Mouse (Mus musculus) forebrain, embryonic 10.5 days (tissue): Measurements from ENCODE around the gene Rnase12. TPM values are rescaled to one million over a fixed set of nuclear protein-coding genes. Genes with fewer than 3 reads are reported as not detected.

ENCODE experiments used
- polyA plus RNA-seq: library from polyadenylated mRNA; unstranded; fragments of >200 nt; fragmentation: Nextera tagmentation; extraction: Ambion mirVana; gene quantifications from 2 replicates; pipeline ENCODE4 v1.2.1, GENCODE M21; 2016

Rnase12 gene
- polyA plus RNA-seq, 1 experiment from 2014 or later, result not detected

Other genes starting within 250 kb of the Rnase12 start
- gene Ccnb1ip1, start 249.9 kb downstream of the Rnase12 start, polyA plus RNA-seq, result not detected in 2 replicates
- 76.7 and 84.4 TPM in 2 replicates for gene Parp2, start 249.8 kb downstream of the Rnase12 start, polyA plus RNA-seq
- 4.1 and 5.2 TPM in 2 replicates for gene Tep1, start 187.1 kb downstream of the Rnase12 start, polyA plus RNA-seq
- 0.09 and 0.14 TPM in 2 replicates for gene Klhl33, start 160.2 kb downstream of the Rnase12 start, polyA plus RNA-seq
- gene Osgep, start 132.8 kb downstream of the Rnase12 start, polyA plus RNA-seq, result 190 and 197 TPM in 2 replicates
- gene Apex1, start 132.7 kb downstream of the Rnase12 start, polyA plus RNA-seq, result 503 and 517 TPM in 2 replicates
- 44.8 and 45.3 TPM in 2 replicates for gene Pip4p1, start 126.8 kb downstream of the Rnase12 start, polyA plus RNA-seq
- 82.4 and 83.6 TPM in 2 replicates for gene Pnp, start 126.6 kb downstream of the Rnase12 start, polyA plus RNA-seq
- not detected in 2 replicates for gene Gm49342, start 113.1 kb downstream of the Rnase12 start, polyA plus RNA-seq
- gene Pnp2, start 101.7 kb downstream of the Rnase12 start, polyA plus RNA-seq, result 0.73 and 1.3 TPM in 2 replicates
- not detected in 2 replicates for gene Rnase10, start 49.9 kb downstream of the Rnase12 start, polyA plus RNA-seq
- not detected in 2 replicates for gene Rnase9, start 15.8 kb downstream of the Rnase12 start, polyA plus RNA-seq
- gene Rnase11, start 7.5 kb downstream of the Rnase12 start, polyA plus RNA-seq, result not detected in 2 replicates
- not detected in 2 replicates for gene Olfr750, start 16.8 kb upstream of the Rnase12 start, polyA plus RNA-seq
- 6.6 and 6.8 TPM in 2 replicates for gene Rnase4, start 33.4 kb upstream of the Rnase12 start, polyA plus RNA-seq
- gene Ang, start 33.5 kb upstream of the Rnase12 start, polyA plus RNA-seq, result 1.7 and 1.9 TPM in 2 replicates
- 0.28 TPM in 1 of 2 replicates, not detected in the other for gene Eddm3b, start 56.8 kb upstream of the Rnase12 start, polyA plus RNA-seq
- 0.26 and 0.30 TPM in 2 replicates for gene Rnase6, start 66.2 kb upstream of the Rnase12 start, polyA plus RNA-seq
- not detected in 2 replicates for gene Rnase1, start 89.1 kb upstream of the Rnase12 start, polyA plus RNA-seq
- not detected in 2 replicates for gene Rnase2b, start 104.6 kb upstream of the Rnase12 start, polyA plus RNA-seq
- not detected in 2 replicates for gene Ang2, start 141.5 kb upstream of the Rnase12 start, polyA plus RNA-seq
- gene Ear14, start 145.7 kb upstream of the Rnase12 start, polyA plus RNA-seq, result not detected in 2 replicates
- not detected in 2 replicates for gene Rnase2a, start 198.5 kb upstream of the Rnase12 start, polyA plus RNA-seq